1 mouse cellular context compared by ENCODE assay signal in genomic region chr8:126978535-126978934, GRCm38 (mm10).
TF ChIP-seq lines count a peak whose summit lies in the region.

No protein-coding gene starts in this region.

TF ChIP-seq in CH12.LX, 34 proteins besides CTCF, POLR2A, EP300 and RAD21:
- TF ChIP-seq JUND (conservative IDR thresholded peaks at IDR 0.05; ENCODE audit: low read depth, low read length): peak; percentile 88
- TF ChIP-seq JUN (IDR thresholded peaks at IDR 0.05; ENCODE audit: insufficient read depth, low read depth, low read length): peak; percentile 95
- TF ChIP-seq ZNF384 (IDR thresholded peaks at IDR 0.05; ENCODE audit: low read depth, low read length): peak; percentile 86
TF ChIP-seq in CH12.LX: peak in this region for 3; not testable (repeated sequence) for 31.
